In genomic region chr5:101523902-101524301, GRCm38 (mm10) we compare ENCODE assay signal across 12 mouse cellular contexts.
DNase-seq lines count a peak whose midpoint lies in the region; ATAC-seq lines count a peak whose summit lies in the region.
"Had no signal": no experiment of that assay in that cellular context is flagged by ENCODE, and none has a peak within 500 bp of the region (broad histone marks: within the 10 kb centered on the region; RNA-seq: fewer than 3 reads in every experiment).

No protein-coding gene starts in this region.

- no peak overlapping the region for H3K4me2 ChIP-seq in lung, embryonic 16.5 days (ENCODE audit: low read depth, low read length)
- H3K4me2 ChIP-seq in forebrain, embryonic 15.5 days (replicated peaks): peak overlapping the region; percentile 16; the same call in 1 of the 2 replicates
- H3K4me2 ChIP-seq in limb, embryonic 15.5 days: 0 out of 2 replicates have a peak overlapping the region, but pooled peaks have one; percentile 5

- no peak overlapping the region for H3K4me3 ChIP-seq in lung, embryonic 16.5 days (ENCODE audit: low read length)
- H3K4me3 ChIP-seq in forebrain, embryonic 15.5 days: no peak overlapping the region
- H3K4me3 ChIP-seq in limb, embryonic 15.5 days: no peak overlapping the region

- peak; percentile 38 for ATAC-seq in lung, embryonic 16.5 days (ENCODE audit: low read depth)
- peak; percentile 83 for ATAC-seq in forebrain, embryonic 15.5 days (replicated peaks)
- no peak for ATAC-seq in limb, embryonic 15.5 days (ENCODE audit: insufficient number of reproducible peaks, low FRiP score, low TSS enrichment, low read depth)

- WGBS in lung, embryonic 16.5 days: 29% methylated on average over 7 of the region's 7 CpGs
- WGBS in forebrain, embryonic 15.5 days: 1% methylated on average over 7 of the region's 7 CpGs
- WGBS in limb, embryonic 15.5 days: 22% methylated on average over 7 of the region's 7 CpGs

- DNase-seq in lung, postnatal 10 days: no peak
- DNase-seq in retina, embryonic 14.5 days (ENCODE audit: low spot score): peak; percentile 66
- no peak for DNase-seq in left cerebral cortex, postnatal 14 days (ENCODE audit: low spot score in 2 of 2)
- no peak for DNase-seq in layer of hippocampus, postnatal 36 days
- DNase-seq in adrenal gland, adult 18-20 months (ENCODE audit: low spot score in 2 of 2): no peak
- DNase-seq: adrenal gland, adult 8-10 months; cerebellum, adult 8-10 months; heart, postnatal 14 days; lung, postnatal 36 days had no signal

- no peak overlapping the region for H3K27ac ChIP-seq in lung, embryonic 16.5 days (ENCODE audit: low read length)
- no peak overlapping the region for H3K27ac ChIP-seq in forebrain, embryonic 15.5 days (replicated peaks)
- H3K27ac ChIP-seq in limb, embryonic 15.5 days: no peak overlapping the region

- peaks cover 4% of the 10 kb centered on the region; the same call in 1 of the 2 replicates for H3K27me3 ChIP-seq in lung, embryonic 16.5 days (ENCODE audit: control insufficient read depth, insufficient read depth, low read depth, low read length)
- peaks cover 86% of the 10 kb centered on the region for H3K27me3 ChIP-seq in forebrain, embryonic 15.5 days
- H3K27me3 ChIP-seq in limb, embryonic 15.5 days: 0 out of 2 replicates have a peak, but pooled peaks cover 5% of the 10 kb centered on the region

- intact Hi-C loops in left cerebral cortex, postnatal 14 days (cut with DNase I): no loop called here

- H3K9me3 ChIP-seq in lung, embryonic 16.5 days (ENCODE audit: control insufficient read depth, low read length): no peaks in the 10 kb centered on the region
- H3K9me3 ChIP-seq in forebrain, embryonic 15.5 days: no peaks in the 10 kb centered on the region
- H3K9me3 ChIP-seq in limb, embryonic 15.5 days: no peaks in the 10 kb centered on the region

- H3K36me3 ChIP-seq in lung, embryonic 16.5 days (ENCODE audit: control insufficient read depth, insufficient read depth, low read length): no peaks in the 10 kb centered on the region
- H3K36me3 ChIP-seq in forebrain, embryonic 15.5 days: no peaks in the 10 kb centered on the region
- H3K36me3 ChIP-seq in limb, embryonic 15.5 days: no peaks in the 10 kb centered on the region

- H3K4me1 ChIP-seq in lung, embryonic 16.5 days (replicated peaks; ENCODE audit: control insufficient read depth, insufficient read depth, low read length): no peaks in the 10 kb centered on the region
- H3K4me1 ChIP-seq in forebrain, embryonic 15.5 days: peaks cover 17% of the 10 kb centered on the region
- H3K4me1 ChIP-seq in limb, embryonic 15.5 days: 0 out of 2 replicates have a peak, but pooled peaks cover 3% of the 10 kb centered on the region

- H3K9ac ChIP-seq in lung, embryonic 16.5 days (ENCODE audit: low read length): no peak overlapping the region
- no peak overlapping the region for H3K9ac ChIP-seq in forebrain, embryonic 15.5 days (replicated peaks)
- H3K9ac ChIP-seq in limb, embryonic 15.5 days: no peak overlapping the region
